Mouse (Mus musculus) gastrocnemius, adult 8-10 months (tissue): ENCODE results near the gene Pld5. TPM values are rescaled to one million over a fixed set of nuclear protein-coding genes. Genes with fewer than 3 reads are reported as not detected.

Experiments
- DNase-seq, 2 experiments: peaks; one replicate each; pipeline ENCODE4 v3.0.0; 2022; ENCODE audit warnings: low spot score in 2 of 2
- total RNA-seq, 4 experiments: library from RNA; stranded (reverse); gene quantifications; 2 replicates each; pipeline ENCODE4 v1.2.4; 2022

The Pld5 gene
- total RNA-seq: 1 to 10 TPM; 2.8 to 3.9 (median 3.1) TPM

DNA sequence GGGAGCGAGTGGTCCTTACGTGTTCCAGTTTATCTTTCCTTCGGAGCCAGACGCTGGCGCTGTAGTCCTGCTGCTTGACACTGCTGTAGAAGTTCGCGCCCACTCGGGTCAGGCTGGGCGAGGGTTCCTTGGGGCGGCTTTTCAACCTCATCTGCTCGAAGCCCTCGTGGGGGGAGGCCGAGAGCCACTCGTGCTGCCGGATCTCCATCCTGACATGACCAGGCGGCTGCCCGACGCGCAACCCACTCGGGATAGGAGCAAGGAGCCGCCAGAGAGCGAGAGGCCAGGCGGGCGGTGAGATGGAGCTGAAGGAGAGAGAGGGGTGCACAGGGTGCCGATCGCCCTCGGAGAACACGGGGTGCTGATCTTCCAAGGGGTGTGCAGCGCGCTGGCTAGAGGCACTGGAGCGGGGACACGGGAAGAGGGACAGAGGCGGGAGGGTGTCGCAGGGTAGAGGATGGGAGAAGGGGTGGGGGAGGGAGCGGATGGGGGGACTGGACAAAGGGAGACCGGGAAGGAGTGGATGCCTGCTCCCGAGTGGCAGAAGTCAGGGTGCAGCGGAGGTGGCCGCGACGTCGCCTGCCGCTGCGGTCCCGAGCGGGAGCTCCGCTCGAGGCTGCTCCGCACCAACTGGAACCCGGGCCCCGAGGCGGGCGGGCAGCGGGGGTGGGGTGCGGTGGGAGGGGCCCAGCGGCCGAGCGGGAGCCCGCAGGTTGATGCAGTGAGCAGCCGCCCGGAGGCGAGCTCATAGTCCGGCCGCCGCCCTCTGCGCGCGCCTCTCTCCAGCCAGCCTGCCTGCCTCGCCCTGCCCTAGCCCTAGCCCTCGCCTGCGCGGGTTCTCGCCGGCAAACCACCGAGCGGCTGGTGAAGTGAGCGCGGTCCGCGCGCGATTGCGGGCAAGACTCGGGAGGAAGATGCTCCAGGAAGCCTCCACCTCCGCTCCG is at the start of gene Pld5:
Gene Pld5 (minus strand): TSS at position 646 of the 944 bp plus-strand sequence.
- no peak for DNase-seq

DNA sequence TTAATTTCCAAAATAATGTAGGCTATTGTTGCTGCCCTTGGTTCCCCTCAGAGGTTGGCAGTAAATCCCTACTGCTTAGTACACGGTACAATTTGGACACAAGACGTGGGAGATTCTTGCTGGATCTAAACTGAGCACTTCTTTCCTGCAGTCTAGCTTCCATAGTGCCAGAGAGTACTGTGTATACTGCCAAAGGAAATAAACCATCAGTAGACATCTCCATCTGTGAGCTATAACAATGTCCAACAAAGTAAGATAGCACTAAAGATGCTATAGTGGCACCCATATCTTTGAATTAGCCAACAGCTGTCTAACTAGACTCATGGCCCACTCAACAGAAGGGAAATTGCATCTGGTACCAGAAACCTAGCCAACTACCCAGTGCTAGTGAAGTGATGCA is 40.0 kb upstream of the Pld5 start:
- no peak for DNase-seq

- no peak for DNase-seq
Measured at GRCm38 (mm10) chr1:176310174-176310573, 35.1 kb upstream of the Pld5 start.

DNA sequence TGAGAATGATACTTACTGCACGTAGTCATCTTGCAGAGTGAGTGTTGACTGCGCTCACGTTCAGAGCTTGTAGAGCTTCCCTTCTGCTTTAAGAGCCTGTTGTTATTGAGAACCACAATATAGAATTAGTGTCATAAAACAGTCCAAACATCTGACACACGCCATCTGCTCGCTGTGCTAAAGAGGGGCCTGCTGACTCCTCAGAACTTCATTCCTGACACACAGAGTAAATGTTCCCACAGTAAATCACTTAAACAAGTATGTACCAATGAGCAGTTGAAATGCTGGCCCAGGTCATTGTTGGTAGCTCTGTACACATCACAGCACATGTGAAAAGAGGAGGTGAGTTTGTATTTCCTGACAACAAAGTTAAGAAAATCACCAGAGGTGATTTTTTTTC is 14.3 kb upstream of the Pld5 start:
- DNase-seq: no peak

DNA sequence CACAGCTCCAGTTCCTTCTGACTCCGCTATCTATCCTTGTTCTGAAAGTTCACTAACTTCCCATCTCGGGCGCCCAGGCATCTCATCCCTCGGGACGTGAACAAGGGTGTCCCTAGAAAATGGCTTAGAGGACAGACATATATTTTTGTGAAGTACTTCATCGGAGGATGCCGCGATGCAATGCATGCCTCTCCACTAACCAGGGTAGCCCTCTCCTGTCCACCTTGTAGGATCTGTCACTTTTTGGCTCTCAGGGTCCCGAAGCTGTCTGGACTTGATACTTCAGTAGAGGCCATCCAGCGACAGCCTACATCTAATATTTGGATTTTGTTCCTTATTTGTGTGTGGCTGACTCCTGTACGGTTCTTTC is 484 bp upstream of the Pld5 start:
- DNase-seq: no peak

DNA sequence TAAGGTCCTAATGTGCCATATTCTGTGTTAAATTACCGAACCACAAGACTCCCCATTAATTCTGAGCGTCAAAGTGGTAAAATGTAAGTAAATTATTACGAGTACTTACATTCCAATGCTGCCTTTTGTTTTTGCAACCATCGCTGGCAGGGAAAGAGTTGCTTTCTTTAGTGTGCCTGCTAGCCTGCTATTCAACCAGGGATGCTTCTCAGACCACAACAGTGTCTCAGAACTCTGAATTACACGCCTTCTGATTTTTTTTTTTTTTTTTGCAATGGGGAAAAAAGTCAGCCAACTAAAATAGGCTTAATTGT is 26.4 kb downstream of the Pld5 start:
- no peak for DNase-seq

- no peak for DNase-seq
Measured at GRCm38 (mm10) chr1:176247885-176248716, 27.0 kb downstream of the Pld5 start.

GRCm38 (mm10) chr1:176239199-176239598 is 35.9 kb downstream of the Pld5 start:
- no peak for DNase-seq

DNA sequence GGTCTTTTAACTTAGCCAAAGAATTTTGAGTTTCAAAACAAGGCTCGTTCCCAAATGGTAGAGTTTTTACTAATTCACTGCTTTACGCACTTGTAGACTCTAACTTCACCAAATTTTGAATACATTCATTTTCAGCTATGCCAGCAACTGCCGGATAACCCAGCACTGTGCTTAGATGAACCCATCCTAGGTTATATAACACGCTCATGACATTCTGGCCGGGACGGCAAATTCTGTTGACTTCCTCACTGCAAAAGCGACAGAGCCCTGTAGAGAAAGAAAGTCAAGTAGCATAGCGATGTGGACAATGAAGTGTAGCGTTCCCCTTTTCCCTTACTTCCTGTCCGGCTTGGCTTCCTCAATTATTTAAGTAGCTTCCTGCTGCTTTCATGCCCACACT is 51.3 kb downstream of the Pld5 start:
- DNase-seq: peak in 1 of 2 experiments; percentile 3

GRCm38 (mm10) chr1:176223196-176223595 is 51.9 kb downstream of the Pld5 start:
- peak; percentile 53 to 68 for DNase-seq

DNA sequence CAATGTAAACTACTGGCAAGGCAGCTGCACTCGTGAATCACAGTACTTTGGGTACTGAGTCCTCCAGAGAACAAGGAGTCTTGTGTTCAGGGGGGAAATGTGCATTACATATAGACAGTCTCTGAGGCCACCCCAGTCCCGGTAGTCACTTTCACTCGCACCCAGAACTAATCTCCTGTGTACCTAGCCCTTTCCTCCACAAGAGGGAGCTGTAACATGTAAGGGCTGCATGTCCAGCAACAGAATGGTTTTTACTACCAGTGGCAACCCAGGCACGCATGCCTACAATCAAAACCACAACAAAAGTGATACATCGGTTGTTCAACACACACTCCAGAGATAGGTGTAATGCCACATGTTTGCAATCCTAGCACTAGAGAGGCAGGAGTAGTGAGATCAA is 56.9 kb downstream of the Pld5 start:
- DNase-seq: no peak

GRCm38 (mm10) chr1:176213645-176214221 is 61.4 kb downstream of the Pld5 start:
- DNase-seq: peak; percentile 4 to 15

- no peak for DNase-seq
Measured at GRCm38 (mm10) chr1:176212922-176213644, 62.0 kb downstream of the Pld5 start.

DNA sequence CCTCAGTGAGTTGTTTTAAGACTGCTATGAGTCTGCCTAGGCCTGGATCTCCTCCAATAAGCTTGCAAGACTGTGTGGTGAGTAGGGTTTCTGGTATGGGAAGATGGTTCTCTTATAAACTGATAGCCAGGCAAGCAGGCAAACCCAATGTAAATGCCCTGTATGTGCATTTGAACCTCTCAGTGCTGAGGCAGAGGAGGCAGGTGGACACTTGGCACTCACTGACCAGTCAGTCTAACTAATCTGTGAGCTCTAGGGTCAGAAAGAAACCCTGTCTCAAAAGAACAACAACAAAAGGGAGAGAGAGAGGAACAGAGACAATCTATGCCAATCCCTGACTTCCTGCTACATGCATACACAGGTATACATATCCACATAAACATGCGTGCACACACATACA is 64.3 kb downstream of the Pld5 start:
- DNase-seq: no peak

GRCm38 (mm10) chr1:176208014-176208413 is 67.1 kb downstream of the Pld5 start:
- DNase-seq: no peak

DNA sequence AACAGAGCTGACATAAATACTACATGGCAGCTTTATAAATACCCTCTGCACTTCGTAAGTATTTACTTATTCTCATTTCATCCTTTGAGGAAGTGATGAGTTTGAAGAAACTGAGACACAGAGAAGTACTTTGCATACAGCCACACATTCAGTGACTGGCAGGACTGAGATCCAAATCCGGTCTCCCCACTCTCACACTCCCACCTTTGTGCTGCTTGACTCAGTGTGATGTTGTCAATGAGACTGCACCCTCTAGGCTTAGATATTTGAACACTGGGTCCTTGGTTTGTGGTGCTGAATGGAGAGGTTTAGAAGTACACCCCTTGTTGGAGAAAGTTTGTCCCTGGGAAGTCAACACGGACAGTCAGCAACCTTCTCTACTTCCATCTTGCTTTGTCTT is 72.8 kb downstream of the Pld5 start:
- no peak for DNase-seq

- peak; percentile 14 to 34 for DNase-seq
Measured at GRCm38 (mm10) chr1:176197036-176197766, 77.9 kb downstream of the Pld5 start.

GRCm38 (mm10) chr1:176196341-176196740 is 78.8 kb downstream of the Pld5 start:
- no peak for DNase-seq

DNA sequence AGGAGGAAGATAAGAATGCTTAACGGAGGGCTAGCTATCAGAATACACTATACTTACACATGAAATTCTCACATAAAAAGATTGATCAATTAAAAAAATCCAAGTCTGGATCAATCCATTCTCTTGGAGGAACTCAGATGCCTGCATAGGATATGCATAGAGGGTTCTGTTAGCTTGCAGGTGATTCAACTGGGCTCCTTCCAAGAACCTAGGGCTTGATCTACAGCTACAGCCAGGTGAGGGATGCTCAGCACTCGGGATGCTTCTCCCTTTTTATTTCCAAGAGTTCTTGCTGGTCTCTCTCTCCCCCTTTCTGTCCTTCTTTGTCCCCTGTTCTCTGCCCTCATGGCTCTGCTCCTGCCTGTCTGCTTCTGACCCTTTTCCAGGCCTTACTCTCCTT is 80.4 kb downstream of the Pld5 start:
- DNase-seq: no peak

DNA sequence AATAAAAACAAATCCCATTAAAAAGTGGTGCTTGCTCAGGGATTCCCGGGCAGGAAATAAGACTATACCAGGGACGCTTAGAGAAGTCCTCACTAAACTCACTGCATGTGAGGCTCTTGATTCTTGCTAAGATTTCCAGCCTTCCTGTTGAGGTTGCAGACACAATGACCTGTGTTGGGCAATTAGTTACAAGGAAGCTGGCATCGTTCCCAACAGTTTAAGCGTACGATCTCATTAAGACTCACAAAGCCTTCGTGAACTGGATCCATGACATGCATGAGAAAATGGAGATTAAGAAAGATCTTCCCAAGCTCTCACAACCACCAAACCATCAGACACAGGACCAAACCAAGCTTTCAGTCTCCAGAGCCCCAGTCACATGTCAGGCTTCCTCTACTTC is 91.1 kb downstream of the Pld5 start:
- DNase-seq: no peak

GRCm38 (mm10) chr1:176174971-176175370 is 100.1 kb downstream of the Pld5 start:
- DNase-seq: no peak
